Mouse (Mus musculus): ENCODE measurements around the gene Olfr801. TPM values are rescaled to one million over a fixed set of nuclear protein-coding genes. Genes with fewer than 3 reads are reported as not detected.

Gene Olfr801
- total RNA-seq (2021) = not detected

GRCm38 (mm10) chr10:129673765-129674164 lies at the start of gene Olfr801:
Olfr801 (minus strand) TSS chr10:129673865.
- intact Hi-C loops (cut with DNase I) = no loop called here
- no peak for DNase-seq

DNA sequence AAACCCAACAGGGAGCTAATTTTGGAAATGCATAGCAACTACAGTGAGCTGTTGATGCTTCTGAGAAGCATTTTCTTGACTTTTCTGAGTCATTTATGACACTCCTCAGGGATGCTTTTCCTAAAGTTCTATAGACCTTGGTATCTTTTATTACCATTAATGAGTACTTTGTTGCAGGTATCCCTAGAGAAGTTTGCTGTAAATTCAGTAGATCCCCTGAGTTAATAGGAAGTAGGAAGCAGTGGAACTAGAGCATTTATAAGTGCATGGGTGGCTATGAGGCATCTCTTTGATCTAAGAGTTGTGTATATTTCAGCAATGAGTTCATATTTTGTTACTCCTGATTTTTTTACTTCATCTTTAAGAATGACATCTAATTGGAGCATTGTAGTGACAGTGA lies 29.2 kb upstream of the Olfr801 start, which contains the start of gene Olfr804:
Olfr804 (plus strand) TSS at position 301 of the 400 bp plus-strand sequence.
- no peak for DNase-seq
- intact Hi-C loops (cut with DNase I) = no loop called here

DNA sequence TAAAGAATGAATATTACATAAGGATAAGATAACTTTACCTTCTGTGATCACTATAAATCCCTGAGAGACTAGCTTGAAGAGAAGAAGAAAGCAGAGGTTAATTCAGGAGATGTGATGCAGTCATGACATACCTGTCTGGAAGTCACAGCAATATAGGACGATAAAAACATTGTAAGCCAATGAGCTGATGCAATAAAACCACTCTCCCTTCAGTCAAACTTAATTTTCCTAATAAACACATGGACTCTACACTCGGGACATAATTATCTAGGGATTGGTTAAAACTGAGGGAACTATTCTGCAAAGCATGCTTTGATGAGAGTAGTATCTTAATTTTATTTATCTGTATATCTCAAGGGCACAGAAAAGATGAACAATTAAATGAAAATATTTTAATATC lies 20.5 kb upstream of the Olfr801 start, which contains the start of gene Olfr803:
Olfr803 (minus strand) TSS at position 101 of the 400 bp plus-strand sequence.
- intact Hi-C loops (cut with DNase I) = no loop called here
- no peak for DNase-seq

GRCm38 (mm10) chr10:129688069-129688468 lies 14.4 kb upstream of the Olfr801 start, which contains the start of gene Olfr802:
Olfr802 (minus strand) TSS chr10:129688169.
- intact Hi-C loops (cut with DNase I) = no loop called here
- no peak for DNase-seq

DNA sequence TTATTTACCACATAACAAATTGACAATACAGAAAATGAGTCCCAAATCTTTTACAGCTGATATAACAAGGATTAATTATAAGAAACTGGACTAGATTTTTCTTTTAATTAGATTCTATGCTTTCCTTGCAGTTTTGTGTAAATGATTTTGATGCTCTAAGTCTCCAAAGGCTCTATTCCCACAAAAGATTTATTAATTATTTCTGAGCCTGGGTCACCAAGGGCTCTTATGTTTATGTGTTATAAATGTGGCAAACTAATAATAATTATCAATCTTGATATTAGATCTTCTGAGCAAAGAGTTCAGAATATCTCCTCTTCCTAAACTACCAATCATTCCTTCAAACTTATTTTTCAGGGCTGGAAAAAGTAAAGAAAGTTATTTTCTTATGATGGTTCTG lies 16.3 kb downstream of the Olfr801 start, which contains the start of gene Olfr800:
Olfr800 (plus strand) TSS at position 301 of the 400 bp plus-strand sequence.
- intact Hi-C loops (cut with DNase I) = no loop called here
- no peak for DNase-seq

GRCm38 (mm10) chr10:129651763-129652162 lies 21.9 kb downstream of the Olfr801 start:
- intact Hi-C loops (cut with DNase I) = no loop called here
- no peak for DNase-seq

DNA sequence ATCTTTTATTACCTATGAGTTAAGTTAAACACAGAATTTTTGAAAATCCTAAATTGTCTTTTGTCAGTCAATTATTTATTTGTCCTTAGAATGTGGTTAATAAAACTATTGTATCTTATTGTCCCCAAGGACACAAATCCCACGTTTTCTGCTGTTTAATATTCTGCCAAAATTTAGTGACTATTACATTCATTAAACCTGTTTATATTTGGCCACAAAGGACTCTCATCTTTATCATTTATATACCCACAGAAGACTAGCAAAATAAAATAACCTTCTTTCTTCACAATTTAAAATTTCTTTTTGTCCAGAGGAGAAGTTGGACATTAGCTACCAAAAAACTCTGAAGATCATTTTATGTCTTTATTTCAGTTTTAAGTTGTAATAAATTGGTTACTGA lies 36.5 kb downstream of the Olfr801 start, which contains the start of gene Olfr799:
Olfr799 (plus strand) TSS at position 301 of the 400 bp plus-strand sequence.
- intact Hi-C loops (cut with DNase I) = no loop called here
- DNase-seq = no peak

GRCm38 (mm10) chr10:129627834-129628233 lies 45.8 kb downstream of the Olfr801 start, which contains the start of gene Olfr798:
Olfr798 (minus strand) TSS chr10:129627934.
- intact Hi-C loops (cut with DNase I) = no loop called here

DNA sequence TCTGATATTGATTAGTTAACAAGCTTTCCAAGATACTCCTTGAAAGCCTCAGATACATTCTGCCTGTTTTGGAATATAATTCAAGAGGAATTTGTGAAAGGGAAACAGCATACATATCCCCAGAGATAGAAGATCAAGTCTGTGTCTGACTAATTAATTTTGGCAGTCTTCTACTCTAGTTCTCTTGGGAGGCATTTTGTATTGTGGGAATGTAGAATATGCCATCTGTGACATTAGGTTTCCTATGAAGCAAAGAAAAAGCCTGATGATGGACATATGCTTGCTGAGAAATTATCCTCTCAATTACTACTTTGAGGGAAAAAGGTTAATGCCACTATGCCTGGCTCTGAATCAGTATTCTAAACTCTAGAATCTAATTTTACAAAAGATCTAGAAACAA lies 50.4 kb downstream of the Olfr801 start:
- DNase-seq = no peak
- intact Hi-C loops (cut with DNase I) = no loop called here

More at GRCm38 (mm10) chr10:129627834-129628233, 45.8 kb downstream of the Olfr801 start, which contains the start of gene Olfr798:
- no peak for DNase-seq

GRCm38 (mm10) chr10:129621724-129622123 lies 51.9 kb downstream of the Olfr801 start:
- intact Hi-C loops (cut with DNase I) = no loop called here
- DNase-seq = no peak

Other genes with a start within 250 kb of the Olfr801 start
- gene Olfr786, start 246.6 kb downstream of the Olfr801 start, total RNA-seq (2021) = not detected
- gene Olfr787, start 212.0 kb downstream of the Olfr801 start, total RNA-seq (2021) = not detected
- not detected for gene Olfr788, start 202.9 kb downstream of the Olfr801 start, total RNA-seq (2021)
- not detected for gene Olfr789, start 189.1 kb downstream of the Olfr801 start, total RNA-seq (2021)
- not detected for gene Olfr790, start 175.4 kb downstream of the Olfr801 start, total RNA-seq (2021)
- gene Olfr791, start 152.1 kb downstream of the Olfr801 start, total RNA-seq (2021) = not detected
- not detected for gene Olfr792, start 134.7 kb downstream of the Olfr801 start, total RNA-seq (2021)
- not detected for gene Olfr794, start 106.2 kb downstream of the Olfr801 start, total RNA-seq (2021)
- gene Olfr796, start 61.3 kb downstream of the Olfr801 start, total RNA-seq (2021) = not detected
- not detected for gene Olfr798, start 45.9 kb downstream of the Olfr801 start, total RNA-seq (2021)
- gene Olfr799, start 36.4 kb downstream of the Olfr801 start, total RNA-seq (2021) = not detected
- gene Olfr800, start 16.2 kb downstream of the Olfr801 start, total RNA-seq (2021) = not detected
- gene Olfr802, start 14.3 kb upstream of the Olfr801 start, total RNA-seq (2021) = not detected
- not detected for gene Olfr803, start 20.4 kb upstream of the Olfr801 start, total RNA-seq (2021)
- gene Olfr804, start 29.3 kb upstream of the Olfr801 start, total RNA-seq (2021) = not detected
- gene Olfr805, start 55.5 kb upstream of the Olfr801 start, total RNA-seq (2021) = not detected
- not detected for gene Olfr806, start 68.1 kb upstream of the Olfr801 start, total RNA-seq (2021)
- not detected for gene Olfr807, start 83.9 kb upstream of the Olfr801 start, total RNA-seq (2021)
- gene Olfr808, start 91.6 kb upstream of the Olfr801 start, total RNA-seq (2021) = not detected
- not detected for gene Olfr809, start 100.8 kb upstream of the Olfr801 start, total RNA-seq (2021)
- not detected for gene Olfr810, start 121.1 kb upstream of the Olfr801 start, total RNA-seq (2021)
- not detected for gene Olfr811, start 130.5 kb upstream of the Olfr801 start, total RNA-seq (2021)
- not detected for gene Olfr812, start 172.2 kb upstream of the Olfr801 start, total RNA-seq (2021)
- gene Olfr813, start 181.5 kb upstream of the Olfr801 start, total RNA-seq (2021) = not detected
- gene Olfr814, start 206.0 kb upstream of the Olfr801 start, total RNA-seq (2021) = not detected
- not detected for gene Olfr815, start 232.0 kb upstream of the Olfr801 start, total RNA-seq (2021)
- gene Olfr816, start 241.7 kb upstream of the Olfr801 start, total RNA-seq (2021) = not detected

All from heart, postnatal 36 days (tissue).